Mouse (Mus musculus): Measurements from ENCODE around the gene Tspan33. TPM values are rescaled to one million over a fixed set of nuclear protein-coding genes. Genes with fewer than 3 reads are reported as not detected.

The Tspan33 gene
- polyA plus RNA-seq (2015; fragmentation: Nextera tagmentation; extraction: Ambion mirVana), result 7.1 and 10.0 TPM in 2 replicates

DNA sequence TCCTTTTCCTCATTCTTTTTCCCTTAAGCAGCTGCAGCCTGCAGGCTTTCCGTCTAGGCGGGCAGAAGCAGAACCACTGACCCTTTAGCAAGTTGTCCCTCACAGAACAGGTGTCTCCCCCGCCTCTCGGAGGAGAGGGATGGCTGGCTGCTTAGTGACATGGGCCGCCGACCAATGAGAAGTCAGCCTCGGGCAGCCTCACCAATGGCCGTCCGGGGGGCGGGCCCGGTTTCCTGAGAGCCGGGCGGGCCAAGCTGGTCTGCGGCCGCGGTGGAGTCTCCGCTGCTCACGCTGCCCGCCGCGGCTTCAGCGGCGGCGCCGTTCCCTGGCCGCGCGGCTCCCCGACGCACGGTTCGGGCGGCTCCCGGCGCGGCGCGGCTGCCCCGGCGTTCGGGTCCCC is at the start of gene Tspan33:
Gene Tspan33 (plus strand): TSS at position 270 of the 400 bp plus-strand sequence.

GRCm38 (mm10) chr6:29735336-29735688 is 41.3 kb downstream of the Tspan33 start, which contains the start of gene Smo:
Gene Smo, plus strand, starts transcription at chr6:29735503.

Other genes starting within 250 kb of the Tspan33 start
- 380 and 427 TPM in 2 replicates for gene Atp6v1f, start 226.5 kb upstream of the Tspan33 start, polyA plus RNA-seq (2015; fragmentation: Nextera tagmentation; extraction: Ambion mirVana)
- not detected in 2 replicates for gene Atp6v1fnb, start 222.8 kb upstream of the Tspan33 start, polyA plus RNA-seq (2015; fragmentation: Nextera tagmentation; extraction: Ambion mirVana)
- gene Kcp, start 186.3 kb upstream of the Tspan33 start, polyA plus RNA-seq (2015; fragmentation: Nextera tagmentation; extraction: Ambion mirVana), result 4.1 and 5.9 TPM in 2 replicates
- gene Irf5, start 167.6 kb upstream of the Tspan33 start, polyA plus RNA-seq (2015; fragmentation: Nextera tagmentation; extraction: Ambion mirVana), result 6.1 and 6.5 TPM in 2 replicates
- gene Tnpo3, start 84.3 kb upstream of the Tspan33 start, polyA plus RNA-seq (2015; fragmentation: Nextera tagmentation; extraction: Ambion mirVana), result 27.9 and 40.3 TPM in 2 replicates
- gene Smo, start 41.3 kb downstream of the Tspan33 start, polyA plus RNA-seq (2015; fragmentation: Nextera tagmentation; extraction: Ambion mirVana), result 33.1 and 37.0 TPM in 2 replicates
- 17.8 and 37.1 TPM in 2 replicates for gene Ahcyl2, start 73.8 kb downstream of the Tspan33 start, polyA plus RNA-seq (2015; fragmentation: Nextera tagmentation; extraction: Ambion mirVana)
- 0.77 and 0.95 TPM in 2 replicates for gene Strip2, start 222.8 kb downstream of the Tspan33 start, polyA plus RNA-seq (2015; fragmentation: Nextera tagmentation; extraction: Ambion mirVana)

All from adrenal gland, postnatal 0 days (tissue).